Mouse (Mus musculus) 416B (cell line): ENCODE data around the gene Neurl2.
A peak's percentile ranks its signal among the peaks of the same experiment; 100 is the strongest.

ENCODE experiments used
- DNase-seq: peaks from one replicate; pipeline ENCODE4 v3.0.0; 2011; ENCODE audit warnings: low read depth

Neurl2 gene

DNA sequence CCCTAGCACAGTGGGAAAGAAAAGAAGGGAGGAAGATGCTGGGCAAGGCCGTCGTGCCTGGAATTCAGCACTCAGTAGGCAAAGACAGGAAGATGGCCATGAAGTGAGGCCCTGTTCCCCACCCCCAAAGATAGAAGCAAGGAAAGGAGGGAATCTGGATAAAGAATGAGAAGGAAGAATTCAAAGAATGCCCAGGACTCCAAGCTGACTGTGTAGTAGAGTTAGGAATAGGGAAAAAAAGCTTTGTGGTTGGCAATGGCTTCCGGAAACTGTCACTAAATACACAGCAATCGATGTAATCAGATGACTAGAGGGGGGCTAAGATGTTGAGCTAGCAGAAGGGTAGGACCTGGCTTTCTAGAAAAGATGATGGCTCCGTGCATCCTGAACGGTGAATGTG, 16.1 kb downstream of the Neurl2 start:
- DNase-seq: no peak

DNA sequence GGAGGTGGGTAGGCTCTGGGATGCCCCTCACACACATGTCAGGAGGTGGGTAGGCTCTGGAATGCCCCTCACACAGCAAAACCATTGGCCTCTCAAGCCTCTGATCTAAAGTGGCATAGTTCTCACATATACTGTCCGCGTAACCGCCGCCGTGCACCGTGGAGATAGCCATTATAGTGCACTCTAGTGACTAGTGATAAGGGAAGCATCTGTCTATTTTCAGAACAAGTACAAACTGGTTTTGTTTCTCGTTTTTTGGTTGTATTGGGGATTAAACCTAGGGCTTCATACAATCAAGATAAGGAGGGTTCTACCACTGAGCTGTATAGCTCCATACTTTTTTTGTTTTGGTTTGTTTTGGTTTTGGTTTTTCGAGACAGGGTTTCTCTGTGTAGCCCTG, 17.4 kb downstream of the Neurl2 start:
- no peak for DNase-seq

DNA sequence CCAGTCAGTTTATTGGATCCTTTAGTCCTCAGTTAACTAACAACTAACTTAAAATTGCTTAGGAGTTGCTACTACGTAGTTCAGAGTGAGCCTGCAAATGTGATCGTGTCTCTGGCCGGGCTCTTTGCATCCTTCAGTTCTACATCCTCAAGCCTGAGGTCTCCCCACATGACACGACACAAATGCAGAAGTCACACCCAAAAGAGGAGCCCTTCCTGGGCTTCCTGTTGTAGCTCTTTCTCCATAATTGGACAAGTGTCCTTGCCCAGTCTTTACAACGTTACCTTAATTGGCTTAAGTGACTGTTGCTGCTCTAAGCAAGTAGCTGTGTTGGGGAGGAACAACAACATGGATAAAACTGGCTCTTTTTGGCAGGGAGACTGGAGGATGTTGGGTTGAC, 17.9 kb downstream of the Neurl2 start:
- DNase-seq: peak; percentile 47

DNA sequence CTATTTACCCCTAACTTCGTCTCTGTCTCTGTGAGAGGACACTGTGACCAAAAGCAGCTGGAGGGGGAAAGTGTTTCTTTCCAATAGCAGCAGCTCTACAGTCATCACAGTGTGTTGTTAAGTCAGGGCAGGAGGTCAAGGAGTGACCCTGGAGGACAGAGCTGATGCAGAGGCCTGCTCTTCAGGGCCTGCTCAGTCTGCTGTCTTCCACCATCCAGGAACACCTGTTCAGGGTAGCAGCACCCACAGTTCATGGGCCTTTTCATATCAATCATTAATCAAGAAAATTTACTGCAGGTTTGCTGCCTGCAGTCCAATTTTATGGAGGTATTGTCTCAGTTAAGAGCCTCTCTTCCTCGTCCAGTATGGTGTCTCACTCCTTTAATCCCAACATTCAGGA, 19.7 kb downstream of the Neurl2 start:
- no peak for DNase-seq

DNA sequence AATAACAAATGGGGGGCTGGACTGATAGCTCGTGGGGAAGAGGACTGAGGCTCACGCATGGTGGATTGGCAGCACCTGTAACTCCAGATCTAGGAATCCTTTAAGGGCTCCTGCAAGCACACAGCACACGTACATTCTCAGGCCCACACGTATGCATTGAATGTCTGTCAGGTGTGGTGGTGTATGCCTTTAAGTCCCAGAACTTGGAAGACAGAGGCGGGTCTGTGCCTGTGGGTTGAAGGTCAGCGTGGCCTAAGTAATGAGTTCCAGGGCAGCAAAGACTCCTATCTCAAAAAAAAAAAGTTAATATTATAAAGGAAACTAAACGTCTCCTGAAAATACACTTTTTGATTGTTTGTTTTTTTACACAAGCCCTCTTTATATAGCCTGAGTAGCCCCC, 26.6 kb downstream of the Neurl2 start:
- no peak for DNase-seq

DNA sequence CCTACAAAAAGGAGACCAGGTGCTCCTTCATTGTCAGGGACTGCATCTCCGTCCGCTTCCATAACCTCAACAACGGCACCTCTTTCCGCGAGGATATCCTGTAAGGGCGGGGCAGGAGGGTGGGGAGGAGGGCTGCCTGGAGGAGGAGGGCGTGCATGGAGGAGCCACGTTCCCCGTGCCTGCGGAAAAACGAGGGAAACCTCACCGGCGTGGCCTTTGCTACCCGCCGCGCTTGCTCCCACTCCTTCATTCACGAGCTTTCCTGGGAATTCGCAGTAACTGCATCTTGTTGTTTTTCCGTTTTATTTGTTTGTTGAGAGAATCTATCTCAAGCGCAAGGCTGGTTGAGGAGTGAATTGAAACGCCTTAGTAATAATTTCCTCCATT, 27.9 kb downstream of the Neurl2 start:
- no peak for DNase-seq

DNA sequence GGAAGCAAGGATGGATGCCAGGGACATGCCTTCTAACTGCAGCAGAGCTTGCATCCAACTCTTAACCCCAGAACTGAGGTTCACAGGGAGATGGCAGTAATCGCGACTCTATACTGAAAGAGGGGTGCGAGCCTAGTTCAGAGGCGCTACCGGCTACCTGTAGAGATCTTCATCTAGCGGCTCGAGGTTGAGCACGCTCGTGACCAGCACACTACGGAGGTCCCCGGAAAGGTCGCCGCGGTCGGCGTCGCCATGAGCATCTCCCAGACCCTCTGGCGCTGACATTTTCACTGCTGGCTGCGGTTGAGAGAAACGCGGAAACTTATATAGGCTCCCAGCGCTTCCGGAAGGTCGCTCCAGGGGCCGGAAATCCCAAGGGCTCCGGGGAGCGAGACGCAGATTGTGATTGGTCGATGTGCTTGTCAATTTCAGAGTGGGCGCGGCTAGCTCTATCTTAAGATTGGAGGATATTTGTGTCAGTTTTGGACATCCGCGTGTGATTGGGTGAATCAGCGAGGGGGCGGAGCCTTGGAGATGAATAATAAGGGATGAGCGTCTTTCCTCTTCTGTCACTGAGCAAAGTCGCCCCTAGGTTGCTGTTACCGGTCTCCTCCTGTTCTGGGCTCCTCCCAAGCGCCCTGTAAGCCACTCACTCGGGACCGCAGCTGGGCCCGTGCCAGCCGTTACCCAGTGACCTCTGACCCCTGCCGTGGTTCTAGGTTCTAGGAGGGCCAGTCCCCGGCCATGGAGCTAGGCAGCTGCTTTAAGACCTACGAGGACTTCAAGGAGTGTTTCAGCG, 28.5 kb downstream of the Neurl2 start, which contains the start of the genes Acot8 and Zswim3:
Gene Acot8 (minus strand): TSS at position 350 of the 799 bp plus-strand sequence.
Gene Zswim3 (plus strand): TSS at position 566 of the 799 bp plus-strand sequence.
- peak; percentile 100 for DNase-seq

DNA sequence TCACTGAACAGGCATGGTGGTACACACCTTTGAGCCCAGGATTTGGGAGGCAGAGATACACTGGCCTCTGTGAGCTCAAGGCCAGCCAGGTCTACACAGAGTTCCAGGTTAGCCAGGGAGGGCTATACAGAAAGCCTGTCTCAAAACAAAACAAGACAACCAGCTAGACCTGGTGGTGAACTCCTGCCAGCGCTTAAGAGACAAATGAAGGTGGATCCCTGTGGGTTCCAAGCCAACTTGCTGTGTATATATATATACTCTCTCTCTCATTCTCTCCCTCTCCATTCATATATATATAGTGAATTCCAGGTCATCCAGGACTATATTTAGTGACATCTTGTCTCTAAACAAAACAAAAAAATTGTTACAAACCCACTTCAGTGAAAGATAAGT, 29.3 kb downstream of the Neurl2 start:
- DNase-seq: peak; percentile 21

DNA sequence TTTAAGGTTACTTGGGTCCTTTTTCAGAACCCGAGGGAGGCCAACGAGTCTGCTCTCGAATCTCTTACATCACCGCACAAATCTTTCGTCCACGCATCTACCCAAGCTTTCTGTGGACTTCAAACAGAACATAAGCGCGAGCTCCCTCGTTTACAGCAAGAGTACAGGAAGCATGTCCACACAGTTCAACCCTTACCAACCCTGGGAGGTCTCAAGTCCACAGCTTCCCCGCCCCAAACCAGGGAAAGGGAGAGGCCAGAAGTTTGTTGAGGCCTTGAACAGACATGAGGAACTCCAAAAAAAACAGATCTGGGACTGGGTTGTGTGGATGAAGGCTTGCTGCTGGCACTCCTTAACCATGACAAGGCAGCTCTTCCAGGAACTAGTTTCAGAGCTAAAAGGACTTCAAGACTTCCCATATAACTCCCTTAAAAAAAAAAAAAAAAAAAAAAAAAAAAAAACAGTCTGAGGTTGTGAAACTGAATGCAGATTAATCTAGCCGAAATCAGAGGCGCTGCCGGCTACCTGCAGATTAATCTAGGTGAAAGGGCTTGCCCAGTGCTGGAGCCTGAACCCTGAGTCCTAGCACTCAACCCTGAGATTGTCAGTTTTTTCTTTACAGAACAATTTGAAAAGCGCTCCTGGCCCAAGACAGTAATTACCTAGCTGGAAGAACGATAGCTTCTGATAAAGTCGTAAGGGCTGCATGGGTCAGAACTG, 29.9 kb downstream of the Neurl2 start:
- peak; percentile 29 for DNase-seq

DNA sequence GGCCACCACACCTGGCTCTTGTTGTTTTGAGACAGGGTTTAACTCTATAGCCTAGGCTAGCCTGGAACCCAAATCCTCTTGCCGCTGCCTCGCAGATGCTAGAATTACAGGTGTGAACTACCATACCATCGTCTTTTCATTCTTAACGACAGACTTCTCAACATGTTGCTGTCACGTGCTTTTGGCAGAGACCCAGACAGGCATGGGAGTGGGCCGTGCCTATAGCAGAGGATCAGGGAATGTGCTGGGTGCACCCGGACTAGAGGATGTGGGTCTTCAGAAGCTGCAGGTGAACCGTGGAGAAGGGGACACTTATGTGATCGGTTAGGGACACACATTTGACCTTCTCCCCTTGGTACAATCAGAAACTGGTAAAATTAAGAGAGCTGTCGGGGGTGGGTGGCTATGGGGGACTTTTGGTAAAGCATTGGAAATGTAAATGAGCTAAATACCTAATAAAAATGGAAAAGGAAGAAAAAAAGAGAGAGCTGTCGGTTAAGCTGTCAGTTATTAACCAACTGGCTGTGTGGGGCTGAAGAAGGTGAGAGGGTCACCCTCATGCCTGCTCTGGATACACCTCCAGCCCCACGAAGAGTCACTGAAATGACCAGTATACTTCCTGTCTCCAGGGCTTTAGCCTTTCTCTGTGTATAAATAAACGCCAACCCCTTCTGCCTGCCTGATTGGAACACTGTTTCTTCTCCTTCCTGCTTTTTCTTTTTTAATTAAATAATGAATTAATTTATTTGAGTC, 32.8 kb downstream of the Neurl2 start:
- no peak for DNase-seq

DNA sequence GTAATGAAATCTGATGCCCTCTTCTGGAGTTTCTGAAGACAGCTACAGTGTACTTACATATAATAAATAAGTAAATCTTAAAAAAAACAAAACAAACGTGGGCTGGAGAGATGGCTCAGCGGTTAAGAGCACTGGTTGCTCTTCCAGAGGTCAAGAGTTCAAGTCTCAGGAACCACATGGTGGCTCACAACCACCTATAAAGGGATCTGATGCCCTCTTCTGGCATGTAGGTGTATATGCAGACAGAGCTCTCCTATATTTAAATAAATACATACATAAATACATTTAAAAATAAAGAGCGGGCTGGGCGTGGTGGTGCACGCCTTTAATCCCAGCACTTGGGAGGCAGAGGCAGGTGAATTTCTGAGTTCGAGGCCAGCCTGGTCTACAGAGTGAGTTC, 34.7 kb downstream of the Neurl2 start:
- peak; percentile 76 for DNase-seq

DNA sequence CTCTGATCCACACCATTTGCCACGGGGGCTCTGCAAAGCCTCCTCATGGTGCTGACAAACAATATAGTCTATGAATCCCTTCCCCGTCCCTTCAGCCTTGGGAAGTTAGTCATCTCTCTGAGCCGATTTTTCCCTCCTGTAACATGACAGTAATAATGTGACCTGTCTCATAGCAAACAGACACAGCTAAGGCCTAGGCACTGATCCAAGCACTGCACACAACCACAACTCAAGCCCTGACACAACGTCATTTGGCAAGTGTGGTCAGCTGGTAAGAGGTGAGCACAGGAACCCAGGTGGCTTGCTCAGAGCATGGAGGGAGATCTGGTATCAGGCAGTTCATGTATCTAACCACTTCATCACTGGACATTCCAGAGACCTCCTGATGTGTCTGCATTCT, 37.4 kb downstream of the Neurl2 start:
- DNase-seq: no peak

DNA sequence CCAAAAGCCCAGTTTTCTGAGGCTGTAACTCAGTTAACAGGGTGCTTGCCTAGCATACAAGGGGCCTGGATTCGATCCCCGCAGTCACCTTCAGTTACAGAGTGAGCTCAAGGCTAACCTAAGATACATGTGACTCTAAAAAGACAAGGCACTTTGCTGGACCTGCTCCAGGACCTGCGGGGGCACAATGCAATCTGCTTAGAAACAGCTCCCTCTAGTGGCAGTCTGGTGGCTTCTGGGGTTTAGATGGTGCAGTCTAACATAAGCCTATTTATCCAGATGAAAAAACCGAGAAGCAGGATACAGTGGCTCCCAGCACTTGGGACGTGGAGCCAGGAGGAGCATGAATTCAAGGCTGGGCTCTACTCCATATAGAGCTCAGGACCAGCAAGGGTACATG, 39.0 kb downstream of the Neurl2 start:
- DNase-seq: peak; percentile 91

DNA sequence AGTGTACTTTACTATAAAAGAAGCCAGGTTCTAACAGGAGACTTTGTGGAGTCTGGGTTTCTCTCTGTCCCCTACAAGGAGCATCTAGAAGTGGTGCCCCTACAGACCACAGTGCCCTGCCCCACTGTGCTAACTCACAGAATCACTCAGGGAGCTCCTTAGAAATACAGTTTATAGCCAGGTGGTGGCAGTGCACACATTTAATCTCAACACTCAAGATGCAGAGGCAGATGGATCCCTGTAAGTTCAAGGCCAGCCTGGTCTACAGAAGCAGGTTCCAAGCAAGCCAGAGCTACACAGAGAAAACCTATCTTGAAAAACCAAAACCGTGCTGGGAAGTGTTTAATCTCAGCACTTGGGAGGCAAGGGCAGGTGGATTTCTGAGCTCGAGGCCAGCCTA, 39.5 kb downstream of the Neurl2 start:
- DNase-seq: peak; percentile 62

DNA sequence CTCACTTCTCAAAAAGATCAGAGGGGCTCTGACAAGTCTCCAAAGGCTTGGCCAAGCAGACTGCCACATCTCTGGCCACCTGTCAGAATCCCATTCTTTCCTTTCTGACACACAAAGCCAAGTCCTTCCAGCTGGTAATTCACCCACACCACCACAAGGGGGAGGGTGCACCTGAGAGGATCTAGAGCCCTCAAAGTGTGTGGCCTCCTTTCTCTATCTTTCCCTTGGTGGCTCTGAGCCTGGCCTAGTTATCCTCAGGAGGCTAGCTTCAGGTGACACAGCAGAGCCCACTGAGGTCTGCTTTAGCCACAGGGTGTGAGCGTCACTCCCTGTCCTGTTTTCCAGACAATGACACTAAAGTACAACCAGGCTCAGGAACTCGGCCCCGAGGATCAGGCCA, 40.0 kb downstream of the Neurl2 start:
- peak; percentile 56 for DNase-seq

DNA sequence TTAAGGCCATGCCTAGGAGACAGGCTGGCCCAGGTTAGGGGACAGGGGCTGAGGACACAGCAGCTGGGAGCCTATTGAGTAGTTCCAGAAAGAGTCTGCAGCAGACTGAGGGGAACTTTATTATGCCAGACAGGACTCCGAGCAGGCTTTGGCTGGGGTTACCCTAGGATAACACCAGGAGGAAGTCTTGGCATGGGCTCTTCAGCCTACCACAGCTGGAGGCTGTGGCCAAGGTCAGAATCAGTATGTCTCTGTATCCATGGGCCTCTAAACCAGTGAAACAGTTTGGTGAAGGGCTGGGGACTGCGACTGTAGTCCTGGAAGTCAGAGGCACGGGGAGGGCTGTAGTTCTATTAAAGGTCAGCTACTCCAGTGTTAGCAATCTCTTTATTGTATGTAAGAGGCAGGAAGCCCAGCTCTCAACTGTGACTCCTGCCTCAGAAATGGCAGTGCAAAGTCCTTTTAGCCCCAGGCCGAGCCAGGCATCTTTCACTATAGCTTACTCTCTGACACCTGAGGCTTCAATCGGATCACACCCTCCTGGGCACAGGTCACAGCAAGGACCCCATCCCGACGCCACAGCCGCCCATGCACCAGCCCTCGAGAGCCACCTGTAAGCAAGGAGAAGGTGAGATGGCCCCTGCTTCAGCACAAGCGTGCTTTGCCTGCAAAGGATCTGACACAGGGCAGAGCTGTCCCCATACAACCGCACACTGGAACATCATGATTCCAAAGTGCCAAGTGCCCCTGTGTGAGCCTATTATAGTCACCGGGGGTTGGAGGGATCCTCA, 40.7 kb downstream of the Neurl2 start:
- DNase-seq: no peak

DNA sequence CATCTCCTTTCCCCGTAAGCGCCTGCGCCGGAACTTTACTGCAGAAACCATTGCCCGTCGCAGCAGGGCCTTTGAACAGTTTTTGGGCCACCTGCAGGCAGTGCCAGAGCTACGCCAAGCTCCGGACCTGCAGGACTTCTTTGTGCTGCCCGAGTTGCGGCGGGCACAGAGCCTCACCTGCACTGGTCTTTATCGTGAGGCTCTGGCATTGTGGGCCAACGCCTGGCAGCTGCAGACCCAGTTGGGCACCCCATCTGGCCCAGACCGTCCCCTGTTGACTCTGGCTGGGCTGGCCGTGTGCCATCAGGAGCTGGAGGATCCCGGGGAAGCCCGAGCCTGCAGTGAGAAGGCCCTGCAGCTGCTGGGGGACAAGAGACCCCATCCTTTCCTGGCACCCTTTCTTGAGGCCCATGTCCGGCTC, 41.4 kb downstream of the Neurl2 start:
- no peak for DNase-seq

DNA sequence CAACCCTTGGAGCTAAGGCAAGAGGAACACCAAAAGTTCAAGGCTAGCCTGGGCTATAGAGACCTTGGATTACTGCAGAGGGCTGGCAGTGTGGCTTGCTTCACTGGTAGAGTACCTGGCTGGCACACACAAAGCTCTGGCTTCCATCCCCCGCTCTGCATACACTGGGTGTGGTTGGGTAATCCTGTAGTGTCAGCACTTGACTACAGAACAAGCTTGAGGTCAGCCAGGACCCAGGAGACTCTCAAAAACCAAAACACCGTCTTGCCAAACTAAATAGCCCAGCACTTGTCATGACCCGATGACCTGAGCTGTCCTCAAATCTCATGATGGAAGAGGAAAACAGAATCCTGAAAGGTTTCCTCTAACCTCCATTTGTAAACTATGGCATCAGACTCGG, 42.8 kb downstream of the Neurl2 start:
- DNase-seq: peak; percentile 11

DNA sequence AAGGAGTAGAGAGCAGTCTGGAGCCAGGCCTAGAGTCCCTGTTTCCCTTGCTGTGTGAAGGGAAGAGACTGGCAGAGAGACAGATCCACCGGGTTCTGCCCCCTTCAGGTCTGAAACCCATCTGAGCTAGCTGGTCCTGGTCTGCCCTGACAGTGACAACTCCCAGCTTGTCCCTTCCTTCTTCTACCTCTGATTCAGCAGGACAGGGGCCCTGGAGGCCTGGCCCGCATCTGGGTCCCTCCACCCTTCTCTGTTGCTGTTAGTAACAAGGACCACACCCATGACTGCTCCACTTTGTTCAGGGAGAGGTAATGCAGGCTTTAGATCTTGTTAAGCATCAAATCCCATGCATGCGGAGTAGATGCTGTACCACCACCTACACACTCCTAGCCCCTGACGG, 44.8 kb downstream of the Neurl2 start:
- no peak for DNase-seq

DNA sequence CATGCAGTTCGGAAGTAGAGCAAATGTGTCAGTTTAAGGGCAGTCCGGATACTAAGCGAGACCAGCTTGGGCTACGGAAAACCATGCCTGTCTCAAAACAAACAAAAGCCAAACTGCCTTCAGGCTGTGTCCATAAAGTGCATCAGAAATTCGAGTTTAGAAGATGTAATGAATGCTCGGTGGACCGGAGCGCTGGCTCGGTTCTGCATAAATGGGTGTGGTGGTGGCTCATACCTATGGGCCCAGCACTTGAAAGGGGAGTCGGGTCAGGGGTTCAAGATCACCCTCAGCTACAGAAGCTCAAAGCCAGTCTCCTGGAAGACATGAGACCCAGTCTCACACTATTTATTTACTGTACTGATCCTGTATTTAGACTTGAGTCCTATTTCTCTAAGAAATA, 45.5 kb downstream of the Neurl2 start:
- DNase-seq: no peak

DNA sequence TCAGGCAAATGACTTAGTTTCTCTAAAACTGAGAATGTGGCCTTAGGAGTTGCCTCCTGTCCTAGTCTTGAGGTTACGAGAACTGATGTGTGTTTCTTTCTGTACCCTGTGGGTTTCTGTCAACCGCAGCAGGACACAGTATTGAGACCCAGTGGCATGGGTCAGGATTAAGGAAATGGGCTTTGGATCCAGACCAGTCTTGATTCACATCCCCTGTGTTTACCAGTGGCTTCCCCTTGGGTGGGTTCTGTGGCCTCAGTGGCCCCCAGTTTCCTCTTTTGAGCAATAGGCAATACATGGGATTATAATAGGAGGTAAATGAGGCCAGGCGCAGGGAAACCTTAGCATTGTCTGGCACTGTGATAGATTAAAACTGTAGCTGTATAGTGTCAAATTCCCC, 46.2 kb downstream of the Neurl2 start:
- peak; percentile 77 for DNase-seq

DNA sequence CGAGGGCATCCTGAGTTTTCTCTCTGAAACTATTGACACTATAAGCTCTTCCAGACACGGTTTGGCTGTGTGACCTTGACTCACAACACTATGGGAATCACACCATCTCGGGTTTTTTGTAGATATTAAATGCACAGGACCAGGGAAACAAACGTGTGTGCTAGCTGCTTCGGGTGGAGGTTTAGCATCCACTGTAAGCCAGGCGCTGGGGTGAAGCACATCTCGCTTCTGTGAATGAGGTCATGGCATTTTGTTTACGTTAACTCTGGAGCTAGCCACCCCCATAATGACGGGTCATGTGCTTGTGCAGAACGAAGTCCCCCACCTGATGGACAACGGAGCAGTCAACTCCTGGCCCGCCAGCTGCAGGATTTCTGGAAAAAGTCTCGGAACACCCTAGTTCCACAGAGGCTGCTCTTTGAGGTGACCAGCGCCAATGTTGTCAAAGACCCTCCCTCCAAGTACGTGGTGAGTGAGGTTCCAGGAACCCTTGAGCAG, 46.8 kb downstream of the Neurl2 start:
- DNase-seq: peak; percentile 40
